Mouse (Mus musculus): Measurements from ENCODE around the gene Fars2.

Fars2 gene

DNA sequence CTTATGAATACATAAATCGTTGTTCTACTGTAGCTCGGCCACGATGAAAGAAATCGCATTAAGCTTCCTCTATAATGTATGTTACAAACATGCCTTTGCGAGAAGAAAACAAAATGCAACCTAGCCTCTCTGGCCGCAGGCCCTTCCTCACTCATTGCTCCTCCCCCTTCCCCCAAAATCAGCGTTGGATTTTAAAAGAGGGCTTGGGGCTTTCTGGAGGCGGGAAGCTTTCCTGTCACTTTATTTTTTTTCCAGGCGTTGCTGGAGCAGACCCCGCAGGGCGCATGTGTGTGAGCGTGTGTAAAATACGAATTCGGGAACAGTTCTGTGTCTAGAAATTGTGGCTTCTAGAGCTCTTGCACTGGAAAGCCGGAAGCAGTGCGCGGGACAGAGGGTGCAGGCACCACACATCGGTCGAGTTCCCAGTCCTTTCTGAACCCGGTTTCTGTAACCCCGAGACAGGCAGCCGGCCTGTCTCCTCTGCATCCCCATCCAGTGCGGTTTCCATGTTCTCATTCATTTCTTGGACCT lies 614.8 kb downstream of the Fars2 start:
- DNase-seq (ENCODE audit: low read depth): peak; percentile 39

DNA sequence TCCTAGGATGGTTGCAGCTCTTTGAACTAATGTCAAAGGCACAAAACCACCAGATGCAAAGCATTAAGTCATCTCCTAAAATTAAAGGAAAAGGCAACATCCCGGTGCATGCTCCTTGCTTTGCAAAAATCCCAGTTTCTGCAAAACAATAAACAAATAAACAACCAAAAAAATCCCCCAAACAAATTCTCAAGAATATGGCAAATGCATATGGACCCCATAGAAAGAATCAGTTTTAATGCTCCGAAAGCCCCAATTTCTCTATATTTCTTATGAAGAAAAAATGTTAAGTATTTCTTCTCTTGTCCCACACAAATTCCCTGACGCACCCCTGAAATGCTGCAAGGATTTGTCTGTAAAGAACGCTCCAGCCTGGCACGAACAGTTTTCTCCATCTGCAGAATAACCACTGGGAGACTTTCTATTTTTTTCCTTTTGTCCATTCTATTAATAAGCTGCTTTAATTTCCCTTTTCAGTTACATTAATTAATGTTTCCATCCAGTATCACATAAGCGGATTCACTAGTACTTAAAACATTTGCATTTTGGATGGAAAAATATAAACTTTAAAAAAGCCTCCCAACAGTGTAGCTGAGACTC lies 615.8 kb downstream of the Fars2 start:
- peak; percentile 23 for DNase-seq (ENCODE audit: low read depth)

DNA sequence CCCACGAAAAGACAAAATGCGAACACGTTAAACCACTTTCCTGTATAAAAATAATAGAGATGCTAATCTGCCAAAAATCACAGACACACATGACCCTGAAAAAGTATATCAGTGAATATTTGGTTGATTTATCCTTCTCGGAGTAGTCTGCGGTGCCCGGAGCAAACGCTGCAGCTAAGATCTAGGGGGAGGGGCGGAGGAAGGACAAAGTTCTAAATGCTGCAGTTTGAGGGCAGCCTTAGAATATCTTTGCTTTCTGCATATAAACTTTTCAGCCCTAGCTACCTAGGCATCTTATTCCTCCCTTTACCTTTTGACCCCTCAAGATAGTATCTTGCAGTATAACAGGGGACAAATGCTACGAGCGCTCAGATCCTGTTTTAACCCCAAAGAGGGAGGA lies 616.4 kb downstream of the Fars2 start:
- DNase-seq (ENCODE audit: low read depth): no peak

DNA sequence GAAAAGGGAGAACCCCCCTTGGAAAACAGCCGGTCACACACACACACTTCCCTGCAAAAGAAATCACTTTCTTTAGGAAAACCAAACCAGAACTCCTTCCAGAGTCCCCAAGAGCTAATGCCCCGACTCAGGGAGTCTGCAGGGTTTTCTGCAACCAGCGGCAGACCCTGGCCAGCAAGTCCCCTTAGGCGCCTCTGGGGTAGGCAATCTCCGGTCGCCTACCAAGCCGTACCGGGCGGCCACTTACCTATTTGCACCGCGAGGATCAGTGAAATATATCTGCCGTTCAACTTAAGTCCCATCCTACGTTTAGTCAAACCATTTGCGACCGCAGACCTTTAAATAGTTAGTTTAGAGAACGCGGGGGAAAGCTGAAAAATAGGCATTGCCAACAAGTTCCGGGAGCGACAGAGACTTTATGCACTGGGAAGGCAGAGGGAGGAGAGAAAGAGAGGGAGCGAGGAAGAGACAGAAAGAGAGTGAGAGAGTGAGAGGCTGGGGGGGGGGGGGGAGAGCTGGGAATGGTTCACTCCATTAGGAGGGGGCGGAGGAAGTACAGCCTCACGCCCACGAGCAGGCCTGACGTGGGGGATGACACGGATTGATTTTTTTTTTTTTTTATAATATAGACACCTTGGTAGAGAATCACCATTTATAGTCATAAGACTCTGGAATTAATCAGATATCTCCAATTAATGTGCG lies 616.9 kb downstream of the Fars2 start:
- peak; percentile 43 for DNase-seq (ENCODE audit: low read depth)

DNA sequence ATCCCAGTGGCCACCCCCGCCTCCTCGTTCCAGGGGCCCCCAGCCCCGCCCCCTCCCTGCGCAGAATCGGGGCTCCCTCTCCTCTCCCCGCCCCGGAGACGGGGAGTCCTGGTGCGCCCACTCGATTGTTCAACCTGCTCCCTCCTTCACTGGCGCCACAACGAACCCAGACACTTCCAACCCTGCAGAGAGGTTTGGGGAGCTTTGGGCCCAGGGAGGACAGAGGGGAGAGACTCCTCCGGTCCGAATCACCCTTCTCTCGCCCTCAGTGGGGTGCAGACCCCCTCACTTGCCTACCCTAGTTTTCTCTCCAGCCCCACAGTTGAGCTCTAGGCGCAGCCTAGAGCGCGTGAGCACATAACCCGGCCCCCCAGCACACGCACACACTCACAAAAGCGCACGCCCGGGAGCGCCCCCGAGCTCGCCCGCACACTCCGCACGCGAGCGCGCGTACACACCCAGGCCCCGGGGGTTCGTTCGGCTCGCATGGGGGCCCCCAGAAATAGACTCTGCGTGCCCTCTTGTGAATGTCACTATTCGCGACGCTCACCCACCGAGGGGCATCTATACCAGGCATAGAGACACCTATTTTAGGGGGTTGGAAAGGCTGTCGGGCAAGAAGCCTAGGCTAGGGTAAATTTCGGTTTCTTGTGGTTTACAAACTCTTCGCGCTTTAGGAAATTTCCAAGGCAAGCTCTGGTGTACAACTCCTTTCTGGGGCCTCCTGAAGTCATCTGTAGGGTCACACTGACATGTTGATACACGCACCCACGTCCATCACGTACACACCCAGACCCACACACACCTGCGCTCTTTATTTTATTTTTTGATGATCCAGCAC lies 617.7 kb downstream of the Fars2 start, which contains the start of gene Nrn1:
Gene Nrn1 (minus strand): TSS at position 401 of the 841 bp plus-strand sequence.
- peak; percentile 47 for DNase-seq (ENCODE audit: low read depth)

GRCm38 (mm10) chr13:36735901-36736618 lies 618.8 kb downstream of the Fars2 start:
- peak; percentile 61 for DNase-seq (ENCODE audit: low read depth)

DNA sequence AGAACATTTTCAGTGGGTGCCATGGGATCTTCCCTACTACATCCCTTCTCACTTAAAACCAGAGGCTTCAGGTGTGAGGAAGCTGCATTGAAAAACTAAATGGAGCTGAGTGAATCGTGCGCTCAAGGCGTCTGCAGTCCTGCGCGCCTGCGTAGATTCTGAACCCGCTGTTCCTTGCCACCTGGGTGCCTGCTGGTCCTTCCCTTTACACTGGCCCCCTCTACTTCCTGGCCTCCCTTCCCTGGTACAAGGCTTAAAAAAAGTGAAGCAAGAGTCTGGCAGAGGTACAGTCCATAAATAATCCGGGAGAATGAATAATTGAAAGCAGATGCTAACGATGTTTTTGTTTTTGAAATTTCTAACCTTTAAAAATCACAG lies 619.4 kb downstream of the Fars2 start:
- no peak for DNase-seq (ENCODE audit: low read depth)

- no peak for DNase-seq (ENCODE audit: low read depth)
These were observed 632.8 kb downstream of the Fars2 start for GRCm38 (mm10) chr13:36750056-36750455.

- no peak for DNase-seq (ENCODE audit: low read depth)
These were observed 634.6 kb downstream of the Fars2 start for GRCm38 (mm10) chr13:36751861-36752260.

GRCm38 (mm10) chr13:36766801-36767200 lies 649.6 kb downstream of the Fars2 start:
- DNase-seq (ENCODE audit: low read depth): no peak
